Mouse (Mus musculus) activated CD4-positive, CD25-positive, alpha-beta regulatory T cell, adult 4 months (primary cell): ENCODE measurements around the gene Ncor2. TPM values are rescaled to one million over a fixed set of nuclear protein-coding genes. Genes with fewer than 3 reads are reported as not detected.

ENCODE experiments used
- ATAC-seq: one replicate; pipeline ENCODE4 v1.8.0; 2017
- polyA plus RNA-seq, 2 experiments: library from polyadenylated mRNA; unstranded; fragments of 100-300 nt; shearing (Covaris generic); gene quantifications; one replicate each; pipeline ENCODE4 v1.2.1; 2017

The Ncor2 gene
- polyA plus RNA-seq, 2 experiments from 2014 or later, result 2.9 to 8.0 TPM

- no peak for ATAC-seq
Measured at GRCm38 (mm10) chr5:125015066-125015465, 164.0 kb downstream of the Ncor2 start.

GRCm38 (mm10) chr5:125014497-125014896, 164.5 kb downstream of the Ncor2 start:
- ATAC-seq, result no peak

GRCm38 (mm10) chr5:125011628-125012027, 167.4 kb downstream of the Ncor2 start:
- no peak for ATAC-seq

- no peak for ATAC-seq
Measured at GRCm38 (mm10) chr5:125011166-125011565, 167.9 kb downstream of the Ncor2 start.

GRCm38 (mm10) chr5:125006896-125007295, 172.1 kb downstream of the Ncor2 start:
- ATAC-seq, result no peak

- no peak for ATAC-seq
Measured at GRCm38 (mm10) chr5:125005871-125006652, 173.0 kb downstream of the Ncor2 start.

- no peak for ATAC-seq
Measured at GRCm38 (mm10) chr5:125003873-125004255, 175.2 kb downstream of the Ncor2 start.

GRCm38 (mm10) chr5:125002969-125003872, 175.8 kb downstream of the Ncor2 start, which contains the start of gene Rflna:
Gene Rflna (plus strand): TSS chr5:125003221.
- no peak for ATAC-seq

- no peak for ATAC-seq
Measured at GRCm38 (mm10) chr5:125000756-125001250, 178.2 kb downstream of the Ncor2 start.

GRCm38 (mm10) chr5:124997913-124998312, 181.1 kb downstream of the Ncor2 start:
- no peak for ATAC-seq

- no peak for ATAC-seq
Measured at GRCm38 (mm10) chr5:124996816-124997215, 182.2 kb downstream of the Ncor2 start.

- no peak for ATAC-seq
Measured at GRCm38 (mm10) chr5:124992891-124993290, 186.1 kb downstream of the Ncor2 start.

GRCm38 (mm10) chr5:124992323-124992722, 186.7 kb downstream of the Ncor2 start:
- ATAC-seq, result no peak

- no peak for ATAC-seq
Measured at GRCm38 (mm10) chr5:124989724-124990123, 189.3 kb downstream of the Ncor2 start.

GRCm38 (mm10) chr5:124986656-124987055, 192.4 kb downstream of the Ncor2 start:
- ATAC-seq, result no peak

- no peak for ATAC-seq
Measured at GRCm38 (mm10) chr5:124986222-124986621, 192.8 kb downstream of the Ncor2 start.

- ATAC-seq, result no peak
Measured at GRCm38 (mm10) chr5:124969790-124970189, 209.2 kb downstream of the Ncor2 start.

Other genes starting within 250 kb of the Ncor2 start
- under 1 TPM in 1 of 2 experiments, not detected in 1; 0.61 TPM for gene Rflna, start 176.0 kb downstream of the Ncor2 start, polyA plus RNA-seq
- 1 to 10 TPM; 8.8 to 9.4 TPM for gene Scarb1, start 161.9 kb upstream of the Ncor2 start, polyA plus RNA-seq
- gene Gm10382, start 210.1 kb upstream of the Ncor2 start, polyA plus RNA-seq, result 1 to 10 TPM in 1 of 2 experiments, under 1 TPM in 1; 0.68 to 1.1 TPM
- gene Ubc, start 211.0 kb upstream of the Ncor2 start, polyA plus RNA-seq, result 1,000 to 10,000 TPM in 1 of 2 experiments, 100 to 1,000 TPM in 1; 706 to 1,210 TPM